In the genomic region with DNA sequence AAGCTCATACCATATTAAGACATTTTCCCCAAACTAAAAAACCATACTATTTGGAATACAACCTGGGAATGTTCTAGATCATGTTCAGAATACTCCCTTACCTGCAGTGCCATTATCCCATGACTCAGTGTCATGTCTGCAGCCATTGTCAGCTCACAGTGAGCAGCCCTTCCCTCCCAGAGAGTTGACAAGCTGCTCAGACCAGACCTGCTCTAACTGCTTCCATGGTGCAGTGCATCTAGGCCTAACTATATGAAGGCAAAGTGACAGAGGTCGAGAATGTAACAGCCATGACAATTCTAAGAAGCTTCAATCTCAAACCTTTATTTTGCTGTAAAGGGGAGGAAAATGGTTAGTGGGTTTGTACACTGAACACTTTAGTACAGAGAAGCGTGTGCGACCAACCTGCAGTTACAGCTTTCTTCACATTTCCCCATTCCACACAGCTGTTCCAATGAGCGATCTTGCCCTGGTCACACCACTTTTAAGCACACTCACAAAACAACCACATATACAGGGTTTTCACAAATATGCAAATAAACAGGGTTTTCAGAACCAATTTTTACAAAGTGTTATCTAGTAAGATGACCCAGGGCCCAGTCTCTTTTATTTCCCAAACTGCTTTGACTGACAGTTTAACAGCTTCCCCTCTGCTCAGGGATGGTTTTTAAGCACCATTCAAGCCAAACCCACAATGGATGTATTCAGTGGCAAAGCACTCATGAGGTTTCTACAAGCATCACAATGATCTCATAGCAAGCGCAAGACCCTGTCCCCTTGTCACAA, we compare ENCODE assay signal across 8 mouse cellular contexts. TPM values are rescaled to one million over a fixed set of nuclear protein-coding genes. Genes with fewer than 3 reads are reported as not detected.
DNase-seq lines count a peak whose midpoint lies in the region; ATAC-seq lines count a peak whose summit lies in the region.

No protein-coding gene starts in this region.

- ATAC-seq in kidney, embryonic 15.5 days (replicated peaks; ENCODE audit: low FRiP score): no peak
- no peak for ATAC-seq in forebrain, embryonic 13.5 days
- no peak for ATAC-seq in liver, embryonic 12.5 days

- peaks cover 71% of the 10 kb centered on the region for H3K4me1 ChIP-seq in kidney, embryonic 15.5 days
- peaks cover 55% of the 10 kb centered on the region for H3K4me1 ChIP-seq in forebrain, embryonic 13.5 days
- peaks cover 74% of the 10 kb centered on the region for H3K4me1 ChIP-seq in liver, embryonic 12.5 days

- no peaks in the 10 kb centered on the region for H3K9me3 ChIP-seq in kidney, embryonic 15.5 days (replicated peaks)
- no peaks in the 10 kb centered on the region for H3K9me3 ChIP-seq in forebrain, embryonic 13.5 days (replicated peaks)
- no peaks in the 10 kb centered on the region for H3K9me3 ChIP-seq in liver, embryonic 12.5 days (replicated peaks)

- H3K36me3 ChIP-seq in kidney, embryonic 15.5 days: no peaks in the 10 kb centered on the region
- no peaks in the 10 kb centered on the region for H3K36me3 ChIP-seq in forebrain, embryonic 13.5 days (ENCODE audit: poor library complexity, severe bottlenecking)
- H3K36me3 ChIP-seq in liver, embryonic 12.5 days: no peaks in the 10 kb centered on the region

- peak overlapping the region; percentile 60 for H3K4me2 ChIP-seq in kidney, embryonic 15.5 days
- peak overlapping the region; percentile 18 for H3K4me2 ChIP-seq in forebrain, embryonic 13.5 days
- peak overlapping the region; percentile 79 for H3K4me2 ChIP-seq in liver, embryonic 12.5 days

- H3K27ac ChIP-seq in kidney, embryonic 15.5 days: peak overlapping the region; percentile 98
- peak overlapping the region; percentile 33; the same call in 1 of the 2 replicates for H3K27ac ChIP-seq in forebrain, embryonic 13.5 days
- peak overlapping the region; percentile 98 for H3K27ac ChIP-seq in liver, embryonic 12.5 days

- H3K9ac ChIP-seq in kidney, embryonic 15.5 days: no peak overlapping the region
- H3K9ac ChIP-seq in forebrain, embryonic 13.5 days: 0 out of 2 replicates have a peak overlapping the region, but pooled peaks have one; percentile 31
- H3K9ac ChIP-seq in liver, embryonic 12.5 days: peak overlapping the region; percentile 86

- peak overlapping the region; percentile 41 for H3K4me3 ChIP-seq in kidney, embryonic 15.5 days (replicated peaks)
- no peak overlapping the region for H3K4me3 ChIP-seq in forebrain, embryonic 13.5 days
- H3K4me3 ChIP-seq in liver, embryonic 12.5 days: peak overlapping the region; percentile 57

- DNase-seq in kidney, postnatal 25 days: no peak
- peak; percentile 36 for DNase-seq in MEL-GATA-1-ER (ENCODE audit: extremely low read depth, low read depth)
- DNase-seq in urinary bladder, adult 2 months (ENCODE audit: low spot score): no peak
- no peak for DNase-seq in gastrocnemius, adult 8-10 months (ENCODE audit: low spot score in 2 of 2)
- DNase-seq in spleen, adult 18-20 months: no peak

- 52% methylated on average over 5 of the region's 5 CpGs for WGBS in kidney, embryonic 15.5 days
- WGBS in forebrain, embryonic 13.5 days: 52% methylated on average over 5 of the region's 5 CpGs
- WGBS in liver, embryonic 12.5 days (ENCODE audit: insufficient replicate concordance): 67% methylated on average over 5 of the region's 5 CpGs

- H3K27me3 ChIP-seq in kidney, embryonic 15.5 days: no peaks in the 10 kb centered on the region
- H3K27me3 ChIP-seq in forebrain, embryonic 13.5 days: no peaks in the 10 kb centered on the region
- H3K27me3 ChIP-seq in liver, embryonic 12.5 days (replicated peaks): no peaks in the 10 kb centered on the region

RNA-seq across cellular contexts. Expression of gene Frmd8, which starts 32.9 kb away (rescaled TPM):
- polyA plus RNA-seq in kidney, embryonic 15.5 days (2015; fragmentation: Nextera tagmentation; extraction: Ambion mirVana): 40.2 and 43.1 TPM in 2 replicates
- polyA plus RNA-seq in forebrain, embryonic 13.5 days (2015; fragmentation: Nextera tagmentation; extraction: Ambion mirVana): 21.7 and 26.2 TPM in 2 replicates
- 22.1 and 24.2 TPM in 2 replicates for polyA plus RNA-seq in liver, embryonic 12.5 days (2016; fragmentation: Nextera tagmentation; extraction: Ambion mirVana)
- polyA plus RNA-seq in urinary bladder, adult 2 months (2012; rRNA removed): 20.7 and 21.6 TPM in 2 replicates
- 1 to 10 TPM; 2.7 to 4.5 (median 3.0) TPM for total RNA-seq in gastrocnemius, adult 8-10 months (2022)

RNA-seq across cellular contexts. Expression of gene Slc25a45, which starts 35.4 kb away (rescaled TPM):
- 8.1 and 8.5 TPM in 2 replicates for polyA plus RNA-seq in kidney, embryonic 15.5 days (2015; fragmentation: Nextera tagmentation; extraction: Ambion mirVana)
- polyA plus RNA-seq in forebrain, embryonic 13.5 days (2015; fragmentation: Nextera tagmentation; extraction: Ambion mirVana): 1.2 and 1.4 TPM in 2 replicates
- polyA plus RNA-seq in liver, embryonic 12.5 days (2016; fragmentation: Nextera tagmentation; extraction: Ambion mirVana): 7.5 and 7.7 TPM in 2 replicates
- 19.2 and 25.1 TPM in 2 replicates for polyA plus RNA-seq in urinary bladder, adult 2 months (2012; rRNA removed)
- 1 to 10 TPM in 3 of 4 experiments, under 1 TPM in 1; 0.80 to 1.3 (median 1.1) TPM for total RNA-seq in gastrocnemius, adult 8-10 months (2022)

RNA-seq across cellular contexts. Expression of gene Tigd3, which starts 51.8 kb away (rescaled TPM):
- polyA plus RNA-seq in kidney, embryonic 15.5 days (2015; fragmentation: Nextera tagmentation; extraction: Ambion mirVana): 4.2 and 4.7 TPM in 2 replicates
- 13.1 and 15.5 TPM in 2 replicates for polyA plus RNA-seq in forebrain, embryonic 13.5 days (2015; fragmentation: Nextera tagmentation; extraction: Ambion mirVana)
- 3.2 and 3.5 TPM in 2 replicates for polyA plus RNA-seq in liver, embryonic 12.5 days (2016; fragmentation: Nextera tagmentation; extraction: Ambion mirVana)
- 0.69 and 0.87 TPM in 2 replicates for polyA plus RNA-seq in urinary bladder, adult 2 months (2012; rRNA removed)
- under 1 TPM; 0.12 to 0.34 (median 0.26) TPM for total RNA-seq in gastrocnemius, adult 8-10 months (2022)

Comparison
In these comparisons a context has a peak if more than half of its experiments do, and no peak if none do; other contexts are left out.
1. H3K27ac ChIP-seq: peak in every context shown above with its lines; median percentile 98 in kidney, embryonic 15.5 days; 98 in liver, embryonic 12.5 days; 33 in forebrain, embryonic 13.5 days.
2. H3K4me2 ChIP-seq: peak in every context shown above with its lines; median percentile 79 in liver, embryonic 12.5 days; 60 in kidney, embryonic 15.5 days; 18 in forebrain, embryonic 13.5 days.